Mouse (Mus musculus) embryonic facial prominence, embryonic 11.5 days (tissue): ENCODE data around the gene Prdx6b. TPM values are rescaled to one million over a fixed set of nuclear protein-coding genes. Genes with fewer than 3 reads are reported as not detected.

Experiments used
- ATAC-seq: fragments of 200-750 bp; cut with Nextera tagmentation; replicated peaks from 2 replicates; pipeline ENCODE4 v1.8.0; 2017; ENCODE audit warnings: low read depth; ENCODE audit not compliant: insufficient number of reproducible peaks, low FRiP score, low TSS enrichment
- DNase-seq: peaks from one replicate; pipeline ENCODE4 v3.0.0-alpha.2; 2015; ENCODE audit warnings: low spot score
- H3K27ac ChIP-seq: fragments of 300-500 bp; sonication (generic); replicated peaks from 2 replicates; pipeline ENCODE4 v1.5.1; 2014; ENCODE audit warnings: mild to moderate bottlenecking, low read depth, low read length, control low read depth
- H3K27me3 ChIP-seq: fragments of 300-500 bp; sonication (generic); 2 replicates; pipeline ENCODE4 v1.6.1; 2014; ENCODE audit warnings: mild to moderate bottlenecking, low read length, moderate library complexity, mixed read lengths; ENCODE audit not compliant: control insufficient read depth, insufficient read depth
- H3K36me3 ChIP-seq: fragments of 300-500 bp; sonication (generic); replicated peaks from 2 replicates; pipeline ENCODE4 v1.6.1; 2014; ENCODE audit warnings: low read depth, mild to moderate bottlenecking, low read length, moderate library complexity, mixed read lengths; ENCODE audit not compliant: control insufficient read depth, insufficient read depth
- H3K4me1 ChIP-seq: fragments of 300-500 bp; sonication (generic); 2 replicates; pipeline ENCODE4 v1.6.1; 2014; ENCODE audit warnings: low read length, mixed read lengths; ENCODE audit not compliant: control insufficient read depth, insufficient read depth
- H3K4me2 ChIP-seq: fragments of 300-500 bp; sonication (generic); 2 replicates; pipeline ENCODE4 v1.6.1; 2014; ENCODE audit warnings: low read depth, mild to moderate bottlenecking, control low read depth, low read length, moderate library complexity
- H3K4me3 ChIP-seq: fragments of 300-500 bp; sonication (generic); 2 replicates; pipeline ENCODE4 v1.5.1; 2014; ENCODE audit warnings: low read depth, low read length, control low read depth
- H3K9ac ChIP-seq: fragments of 300-500 bp; sonication (generic); replicated peaks from 2 replicates; pipeline ENCODE4 v1.6.1; 2014; ENCODE audit warnings: mild to moderate bottlenecking, control low read depth, low read length
- H3K9me3 ChIP-seq: fragments of 300-500 bp; sonication (generic); replicated peaks from 2 replicates; pipeline ENCODE4 v1.6.1; 2016; ENCODE audit warnings: mild to moderate bottlenecking, low read length, inconsistent platforms, mixed read lengths; ENCODE audit not compliant: control insufficient read depth
- WGBS: fragments of 180-500 bp; shearing (Covaris S2); extraction: QIAGEN DNeasy Blood & Tissue Kit; methylation state at CpG from one replicate; pipeline ENCODE4 v1.1.7; 2014; 5-methylcytosine and 5-hydroxymethylcytosine counted together
- polyA plus RNA-seq: library from polyadenylated mRNA; unstranded; fragments of >200 nt; fragmentation: Nextera tagmentation; extraction: Ambion mirVana; gene quantifications from 2 replicates; pipeline ENCODE4 v1.2.1, GENCODE M21; 2014

Gene Prdx6b
- polyA plus RNA-seq, 1 experiment from 2014 or later: not detected

DNA sequence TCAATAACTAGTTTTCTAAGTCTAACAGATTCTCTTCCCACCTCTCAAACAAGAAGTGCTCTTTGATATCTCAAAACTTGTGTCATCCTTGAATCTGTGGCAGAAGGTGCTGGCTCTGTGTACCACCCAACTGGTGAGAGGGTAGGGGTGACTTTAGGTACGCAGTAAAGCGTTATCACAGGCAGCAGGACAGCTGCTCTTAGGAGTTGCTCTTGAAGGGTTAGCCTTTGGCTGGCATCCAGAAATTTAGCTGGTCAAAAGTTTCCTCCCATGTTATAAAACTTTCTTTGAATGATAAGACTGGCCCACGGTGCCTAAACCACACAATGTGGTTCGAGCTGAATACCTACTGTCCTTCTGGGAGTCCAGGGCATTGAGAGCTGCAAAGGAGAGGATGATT is 18.5 kb downstream of the Prdx6b start:
- 80% methylated on average over 4 of the region's 4 CpGs for WGBS
- Histone ChIP-seq H3K27me3 (no peaks in the 10 kb centered on the region), H3K4me3 (no peak overlapping the region), H3K9ac (no peak overlapping the region), H3K4me1 (no peaks in the 10 kb centered on the region), H3K4me2 (no peak overlapping the region), H3K9me3 (no peaks in the 10 kb centered on the region), H3K36me3 (no peaks in the 10 kb centered on the region), H3K27ac (no peak overlapping the region)
- DNase-seq: no peak
- no peak for ATAC-seq

GRCm38 (mm10) chr2:80311350-80311749 is 19.1 kb downstream of the Prdx6b start:
- H3K9me3 ChIP-seq: no peaks in the 10 kb centered on the region
- whole genome bisulfite sequencing: 61% methylated on average over 4 of the region's 4 CpGs
- DNase-seq: no peak
- no peak for ATAC-seq
- no peaks in the 10 kb centered on the region for H3K27me3 ChIP-seq
- no peak overlapping the region for H3K9ac ChIP-seq
- no peak overlapping the region for H3K4me3 ChIP-seq
- H3K4me1 ChIP-seq: no peaks in the 10 kb centered on the region
- H3K27ac ChIP-seq: no peak overlapping the region
- H3K4me2 ChIP-seq: no peak overlapping the region
- H3K36me3 ChIP-seq: no peaks in the 10 kb centered on the region

GRCm38 (mm10) chr2:80314201-80314600 is 21.9 kb downstream of the Prdx6b start:
- ATAC-seq (no peak), DNase-seq (no peak)
- WGBS: 61% methylated on average over 1 of the region's 1 CpGs

DNA sequence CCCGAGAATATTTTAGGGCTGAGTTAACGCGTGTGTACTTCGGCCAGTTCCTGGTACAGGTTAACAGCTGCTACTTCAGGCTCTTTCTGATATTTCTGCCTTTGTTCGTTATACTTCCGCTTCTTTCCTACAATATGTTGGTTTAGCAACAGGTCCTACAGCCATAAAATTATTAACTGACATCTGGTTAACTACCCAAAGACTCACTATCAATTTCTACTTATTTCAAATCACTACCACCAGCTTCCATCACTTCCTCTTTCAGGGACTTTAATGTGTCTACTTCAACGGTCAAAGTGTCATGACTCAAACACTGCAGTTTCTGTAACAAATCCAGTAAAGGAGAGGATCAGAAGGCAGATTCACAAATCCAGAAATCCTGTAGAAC is 22.6 kb downstream of the Prdx6b start:
- 57% methylated on average over 7 of the region's 7 CpGs for WGBS
- peak; percentile 20; the same call in 1 of the 2 replicates for ATAC-seq
- Histone ChIP-seq H3K4me2 (peak overlapping the region; percentile 50), H3K27ac (0 out of 2 replicates have a peak overlapping the region, but pooled peaks have one; percentile 97), H3K9me3 (no peaks in the 10 kb centered on the region), H3K4me3 (peak overlapping the region; percentile 93), H3K4me1 (no peaks in the 10 kb centered on the region), H3K36me3 (no peaks in the 10 kb centered on the region), H3K9ac (peak overlapping the region; percentile 96), H3K27me3 (no peaks in the 10 kb centered on the region)
- no peak for DNase-seq

More at GRCm38 (mm10) chr2:80314201-80314600, 21.9 kb downstream of the Prdx6b start:
- H3K4me2 ChIP-seq: no peak overlapping the region
- no peaks in the 10 kb centered on the region for H3K27me3 ChIP-seq
- H3K9ac ChIP-seq: no peak overlapping the region
- H3K4me3 ChIP-seq: no peak overlapping the region
- no peak overlapping the region for H3K27ac ChIP-seq
- H3K9me3 ChIP-seq: no peaks in the 10 kb centered on the region
- no peaks in the 10 kb centered on the region for H3K36me3 ChIP-seq
- H3K4me1 ChIP-seq: no peaks in the 10 kb centered on the region

GRCm38 (mm10) chr2:80315242-80316161 is 23.2 kb downstream of the Prdx6b start, which contains the start of gene Dnajc10:
TSS of gene Dnajc10 (plus strand) at chr2:80315466.
- ATAC-seq: peak; percentile 95
- Histone ChIP-seq H3K27ac (peak within 1 kb of the TSS; percentile 97), H3K27me3 (no peaks in the 10 kb centered on the region), H3K4me2 (peak within 1 kb of the TSS; percentile 50), H3K9ac (peak within 1 kb of the TSS; percentile 96), H3K36me3 (no peaks in the 10 kb centered on the region), H3K9me3 (no peaks in the 10 kb centered on the region), H3K4me3 (peak within 1 kb of the TSS; percentile 93), H3K4me1 (no peaks in the 10 kb centered on the region)
- peak; percentile 91 for DNase-seq
- under 1% methylated on average over 58 of the region's 72 CpGs for WGBS

GRCm38 (mm10) chr2:80322878-80323277 is 30.6 kb downstream of the Prdx6b start:
- Histone ChIP-seq H3K4me2 (no peak overlapping the region), H3K27ac (no peak overlapping the region), H3K4me1 (no peaks in the 10 kb centered on the region), H3K9ac (no peak overlapping the region), H3K27me3 (no peaks in the 10 kb centered on the region), H3K4me3 (no peak overlapping the region), H3K36me3 (peaks cover 3% of the 10 kb centered on the region), H3K9me3 (no peaks in the 10 kb centered on the region)
- no peak for DNase-seq
- WGBS: 94% methylated on average over 4 of the region's 4 CpGs
- ATAC-seq: no peak

DNA sequence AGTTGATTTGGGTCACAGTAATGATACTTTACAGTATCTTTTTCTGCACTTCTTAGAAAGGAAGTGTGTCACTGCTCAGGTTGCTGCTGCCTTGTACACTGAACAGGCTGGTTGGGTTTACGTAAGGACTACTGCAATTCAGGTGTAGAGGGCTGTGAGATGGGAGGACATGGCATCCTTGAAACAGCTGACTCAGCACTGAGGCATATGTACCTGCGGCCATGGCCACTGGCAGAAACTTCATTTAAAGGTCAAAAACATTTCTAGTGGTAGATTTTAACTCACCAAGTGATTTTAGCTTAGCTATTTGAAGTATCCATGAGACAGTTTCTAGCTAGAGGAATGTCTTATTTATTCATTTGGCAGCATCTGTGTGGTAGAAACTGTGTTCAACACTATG is 33.5 kb downstream of the Prdx6b start:
- ATAC-seq: no peak
- Histone ChIP-seq H3K27me3 (no peaks in the 10 kb centered on the region), H3K9me3 (no peaks in the 10 kb centered on the region), H3K4me2 (no peak overlapping the region), H3K9ac (no peak overlapping the region), H3K4me1 (no peaks in the 10 kb centered on the region), H3K36me3 (peaks cover 7% of the 10 kb centered on the region), H3K27ac (no peak overlapping the region), H3K4me3 (no peak overlapping the region)
- WGBS: 93% methylated on average over 2 of the region's 2 CpGs
- no peak for DNase-seq

GRCm38 (mm10) chr2:80327272-80327671 is 35.0 kb downstream of the Prdx6b start:
- Histone ChIP-seq H3K9me3 (no peaks in the 10 kb centered on the region), H3K9ac (no peak overlapping the region), H3K27ac (no peak overlapping the region), H3K27me3 (no peaks in the 10 kb centered on the region), H3K36me3 (peaks cover 7% of the 10 kb centered on the region), H3K4me2 (no peak overlapping the region), H3K4me1 (no peaks in the 10 kb centered on the region), H3K4me3 (no peak overlapping the region)
- ATAC-seq (no peak), DNase-seq (no peak)
- 88% methylated on average over 6 of the region's 6 CpGs for WGBS
